Mouse (Mus musculus): ENCODE data around the gene Psmd1.

GRCm38 (mm10) chr1:86105054-86105453 lies 40.9 kb downstream of the Psmd1 start:
- no peak for TF ChIP-seq CTCF (conservative IDR thresholded peaks at IDR 0.05; ENCODE audit: low read length)
- TF ChIP-seq NANOG (IDR thresholded peaks at IDR 0.05; ENCODE audit: borderline replicate concordance, low read length), result no peak

All from E14TG2a.4 (cell line).